Mouse (Mus musculus) olfactory bulb, adult 2 months (tissue): ENCODE data around the gene Wdr26.

Experiments
- CTCF ChIP-seq: fragments of 200-500 bp; IDR thresholded peaks from 2 replicates; pipeline ENCODE4 v1.5.1; 2012; ENCODE audit warnings: low read depth, mild to moderate bottlenecking, low read length, moderate library complexity; ENCODE audit not compliant: insufficient read depth
- POLR2A ChIP-seq: fragments of 200-500 bp; IDR thresholded peaks from 2 replicates; pipeline ENCODE4 v1.6.1; 2012; ENCODE audit warnings: mild to moderate bottlenecking, low read depth, low read length, moderate library complexity; ENCODE audit not compliant: insufficient read depth

- TF ChIP-seq CTCF: no peak
- no peak for TF ChIP-seq POLR2A
These were observed 65.6 kb downstream of the Wdr26 start for GRCm38 (mm10) chr1:181146187-181146586.
